Mouse (Mus musculus) liver, postnatal 0 days (tissue): ENCODE measurements around the gene Hist1h2bg.

ENCODE experiments used
- CTCF ChIP-seq: sonication (generic); IDR thresholded peaks from 2 replicates; pipeline ENCODE4 v1.5.1; 2016; ENCODE audit warnings: antibody characterized with exemption, low read depth
- EP300 ChIP-seq: IDR thresholded peaks from 2 replicates; pipeline ENCODE4 v1.6.1; 2016; ENCODE audit warnings: antibody characterized with exemption, low read depth, mild to moderate bottlenecking

DNA sequence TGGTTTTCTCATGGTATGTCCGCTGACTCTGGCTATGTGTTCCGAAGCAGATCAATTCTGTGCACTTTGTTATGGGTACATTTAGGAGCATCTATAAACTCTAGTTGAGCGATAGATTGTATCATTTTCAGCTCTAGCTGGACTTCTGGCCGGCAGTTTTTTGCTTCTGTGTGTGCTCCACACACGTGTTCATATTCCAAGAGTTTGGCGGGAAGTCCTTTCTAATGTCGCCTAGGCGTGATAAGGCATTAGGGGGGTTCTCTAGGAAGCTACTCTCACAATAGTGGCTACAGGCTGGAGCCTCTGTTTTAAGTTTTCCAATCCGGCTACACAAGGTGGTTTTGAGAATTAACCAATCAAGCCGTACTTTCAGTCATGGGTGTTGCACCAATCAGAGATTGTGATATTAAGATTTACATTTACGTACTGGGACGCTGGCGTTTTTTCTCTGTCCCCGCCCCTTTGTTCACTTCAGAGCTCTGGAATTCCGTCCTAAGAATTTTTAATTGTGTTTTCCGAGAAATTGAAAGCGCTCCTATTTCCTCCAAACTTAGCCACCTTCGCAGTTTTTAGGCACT, 15.3 kb upstream of the Hist1h2bg start:
- TF ChIP-seq CTCF = no peak
- TF ChIP-seq EP300 = no peak; the same call in 1 of the 2 replicates
